Mouse (Mus musculus): ENCODE data around the gene Rbms1. TPM values are rescaled to one million over a fixed set of nuclear protein-coding genes. Genes with fewer than 3 reads are reported as not detected.

Rbms1 gene
- total and polyA plus RNA-seq, 3 experiments, result 10.1 to 27.4 TPM; not detected in 1

DNA sequence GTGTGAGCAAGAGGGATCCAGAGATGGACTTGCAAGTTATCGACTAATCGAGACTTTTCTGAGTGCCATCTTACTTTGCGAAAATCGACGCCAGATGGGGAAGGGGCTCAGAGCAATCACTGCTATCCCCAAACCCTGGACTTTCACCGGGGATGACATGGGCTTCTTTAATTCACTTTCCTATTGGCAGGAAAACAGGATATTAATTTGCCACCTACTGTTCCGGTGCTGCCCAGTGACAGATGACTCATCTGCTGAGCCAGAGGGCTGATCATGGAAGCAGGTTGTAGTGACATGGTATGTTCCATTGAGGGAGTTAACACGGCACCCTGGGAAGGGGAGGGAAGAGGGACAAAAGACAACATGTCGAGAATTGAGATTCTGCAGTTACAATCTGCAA lies 206.8 kb downstream of the Rbms1 start:
- Histone ChIP-seq H3K4me1 (ENCODE audit: control insufficient read depth in 1 of 2, insufficient read depth in 2 of 2, low read length in 2 of 2) (no peaks in the 10 kb centered on the region), H3K27me3 (ENCODE audit: control insufficient read depth in 1 of 2, insufficient read depth in 2 of 2, low read length in 2 of 2) (no peaks in the 10 kb centered on the region), H3K9ac (ENCODE audit: control insufficient read depth, low read depth, low read length, poor library complexity, severe bottlenecking) (no peak overlapping the region), H3K9me3 (replicated peaks; ENCODE audit: insufficient read depth, low read length) (no peaks in the 10 kb centered on the region), H3K27ac (ENCODE audit: control insufficient read depth, low read depth, low read length) (no peak overlapping the region), H3K36me3 (ENCODE audit: control insufficient read depth in 1 of 2, insufficient read depth in 2 of 2, low read length in 2 of 2) (no peaks in the 10 kb centered on the region; a peak in 1 of 4 replicates), H3K79me2 (ENCODE audit: control insufficient read depth, insufficient read depth, low read length, poor library complexity) (no peaks in the 10 kb centered on the region), H3K4me3 (ENCODE audit: control insufficient read depth in 1 of 2, insufficient read depth in 1 of 2, low read depth in 2 of 2, low read length in 2 of 2) (no peak overlapping the region)
- no peak for DNase-seq (ENCODE audit: low read depth, low spot score)
- no peak for TF ChIP-seq TCF12 (IDR thresholded peaks at IDR 0.05; ENCODE audit: low read depth, low read length)
- no peak for TF ChIP-seq CHD1 (IDR thresholded peaks at IDR 0.05; ENCODE audit: low read depth, low read length)
- no peak for TF ChIP-seq POLR2AphosphoS2 (IDR thresholded peaks at IDR 0.05; ENCODE audit: low read length)
- TF ChIP-seq ZMIZ1 (IDR thresholded peaks at IDR 0.05; ENCODE audit: low read depth, low read length), result no peak
- TF ChIP-seq KAT2A (conservative IDR thresholded peaks at IDR 0.05; ENCODE audit: low read depth, low read length), result no peak
- TF ChIP-seq ETS1 (IDR thresholded peaks at IDR 0.05; ENCODE audit: low read depth, low read length), result no peak
- TF ChIP-seq RCOR1 (IDR thresholded peaks at IDR 0.05; ENCODE audit: low read depth, low read length), result no peak
- TF ChIP-seq SMC3 (IDR thresholded peaks at IDR 0.05; ENCODE audit: low read depth, low read length), result no peak
- no peak for TF ChIP-seq E2F4 (IDR thresholded peaks at IDR 0.05; ENCODE audit: borderline replicate concordance, low read depth, low read length)
- TF ChIP-seq MAFK (IDR thresholded peaks at IDR 0.05; ENCODE audit: borderline replicate concordance, low read depth, low read length), result no peak
- TF ChIP-seq EP300 (IDR thresholded peaks at IDR 0.05; ENCODE audit: low read depth in 1 of 2, low read length in 2 of 2), result no peak
- no peak for TF ChIP-seq RAD21 (IDR thresholded peaks at IDR 0.05; ENCODE audit: low read depth, low read length)
- TF ChIP-seq HCFC1 (IDR thresholded peaks at IDR 0.05; ENCODE audit: low read depth, low read length), result no peak
- no peak for TF ChIP-seq UBTF (IDR thresholded peaks at IDR 0.05; ENCODE audit: borderline replicate concordance, insufficient read depth, low read depth, low read length)
- TF ChIP-seq GABPA (IDR thresholded peaks at IDR 0.05; ENCODE audit: low read depth, low read length), result no peak
- TF ChIP-seq MAZ (IDR thresholded peaks at IDR 0.05; ENCODE audit: low read depth, low read length), result no peak

DNA sequence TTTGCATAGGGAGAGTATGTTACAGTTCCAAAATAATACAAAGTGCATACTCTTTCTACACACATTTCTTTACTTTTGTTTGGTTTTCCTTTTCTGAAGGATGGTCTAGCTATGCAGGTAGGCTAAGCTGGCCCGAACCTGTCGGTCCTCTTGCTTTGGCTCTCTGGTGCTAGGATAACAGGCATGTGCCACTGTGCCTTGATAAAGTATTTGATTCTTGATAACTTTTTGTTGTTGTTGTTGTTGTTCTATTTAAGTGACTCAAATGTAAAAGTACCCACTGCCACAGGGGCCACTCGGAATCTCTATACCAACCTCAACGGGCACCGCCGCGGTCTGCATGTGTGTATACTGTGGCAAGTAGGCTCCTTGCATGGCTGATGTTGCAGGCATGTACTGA lies 207.9 kb downstream of the Rbms1 start:
- no peaks in the 10 kb centered on the region for H3K79me2 ChIP-seq (ENCODE audit: control insufficient read depth, insufficient read depth, low read length, poor library complexity)
- H3K4me1 ChIP-seq (ENCODE audit: control insufficient read depth in 1 of 2, insufficient read depth in 2 of 2, low read length in 2 of 2), result no peaks in the 10 kb centered on the region
- no peak for TF ChIP-seq POLR2AphosphoS5 (IDR thresholded peaks at IDR 0.05; ENCODE audit: borderline replicate concordance, low read depth, low read length)
- no peak for TF ChIP-seq ETS1 (IDR thresholded peaks at IDR 0.05; ENCODE audit: low read depth, low read length)
- no peak for TF ChIP-seq ELF1 (IDR thresholded peaks at IDR 0.05; ENCODE audit: low read depth, low read length)
- TF ChIP-seq ZNF384 (IDR thresholded peaks at IDR 0.05; ENCODE audit: low read depth, low read length), result no peak
- H3K9ac ChIP-seq (ENCODE audit: control insufficient read depth, low read depth, low read length, poor library complexity, severe bottlenecking), result no peak overlapping the region
- no peaks in the 10 kb centered on the region for H3K27me3 ChIP-seq (ENCODE audit: control insufficient read depth in 1 of 2, insufficient read depth in 2 of 2, low read length in 2 of 2)
- H3K4me3 ChIP-seq (ENCODE audit: control insufficient read depth in 1 of 2, insufficient read depth in 1 of 2, low read depth in 2 of 2, low read length in 2 of 2), result no peak overlapping the region
- DNase-seq (ENCODE audit: low read depth, low spot score), result no peak
- no peak overlapping the region for H3K27ac ChIP-seq (ENCODE audit: control insufficient read depth, low read depth, low read length)
- no peaks in the 10 kb centered on the region for H3K9me3 ChIP-seq (replicated peaks; ENCODE audit: insufficient read depth, low read length)
- H3K36me3 ChIP-seq (ENCODE audit: control insufficient read depth in 1 of 2, insufficient read depth in 2 of 2, low read length in 2 of 2), result no peaks in the 10 kb centered on the region; a peak in 1 of 4 replicates
